ENCODE assay signal across 8 mouse cellular contexts in genomic region chr4:117189856-117190543, GRCm38 (mm10). TPM values are rescaled to one million over a fixed set of nuclear protein-coding genes. Genes with fewer than 3 reads are reported as not detected.
DNase-seq lines count a peak whose midpoint lies in the region; ATAC-seq and TF ChIP-seq lines count a peak whose summit lies in the region.

No protein-coding gene starts in this region.

- H3K4me3 ChIP-seq in testis, adult 2 months (ENCODE audit: control insufficient read depth, low read depth, low read length) = no peak overlapping the region
- H3K4me3 ChIP-seq in liver, embryonic 15.5 days (replicated peaks) = peak overlapping the region; percentile 50
- peak overlapping the region; percentile 27 for H3K4me3 ChIP-seq in neural tube, embryonic 13.5 days

- peak; percentile 84 for ATAC-seq in liver, embryonic 15.5 days (ENCODE audit: insufficient read depth)
- peak; percentile 87 for ATAC-seq in neural tube, embryonic 13.5 days (ENCODE audit: low read depth)

- peak overlapping the region; percentile 64 for H3K4me2 ChIP-seq in liver, embryonic 15.5 days
- peak overlapping the region; percentile 47 for H3K4me2 ChIP-seq in neural tube, embryonic 13.5 days

- H3K4me1 ChIP-seq in testis, adult 2 months (ENCODE audit: control insufficient read depth, insufficient read depth, low read length) = peaks cover 2% of the 10 kb centered on the region; the same call in 1 of the 2 replicates
- H3K4me1 ChIP-seq in liver, embryonic 15.5 days (replicated peaks) = peaks cover 27% of the 10 kb centered on the region
- H3K4me1 ChIP-seq in neural tube, embryonic 13.5 days (replicated peaks) = peaks cover 5% of the 10 kb centered on the region

- H3K9ac ChIP-seq in liver, embryonic 15.5 days = peak overlapping the region; percentile 70
- H3K9ac ChIP-seq in neural tube, embryonic 13.5 days = peak overlapping the region; percentile 75

- DNase-seq in testis, postnatal 10 days (ENCODE audit: low spot score) = no peak
- peak; percentile 21 to 22 for DNase-seq in cerebellum, postnatal 25 days
- DNase-seq in heart, adult 8-10 months (ENCODE audit: low spot score) = peak; percentile 8
- peak; percentile 43 for DNase-seq in kidney, adult 18-20 months
- no peak for DNase-seq in gastrocnemius, postnatal 25 days

- no peaks in the 10 kb centered on the region for H3K36me3 ChIP-seq in testis, adult 2 months (ENCODE audit: control insufficient read depth, insufficient read depth, low read length)
- H3K36me3 ChIP-seq in liver, embryonic 15.5 days (replicated peaks) = no peaks in the 10 kb centered on the region
- H3K36me3 ChIP-seq in neural tube, embryonic 13.5 days = no peaks in the 10 kb centered on the region

- WGBS in liver, embryonic 15.5 days (ENCODE audit: insufficient replicate concordance) = under 1% methylated on average over 9 of the region's 9 CpGs
- 1% methylated on average over 9 of the region's 9 CpGs for WGBS in neural tube, embryonic 13.5 days

- peak; percentile 47; the same call in 1 of the 2 replicates for TF ChIP-seq POLR2A in testis, adult 2 months (IDR thresholded peaks at IDR 0.05; ENCODE audit: control insufficient read depth, low read depth, low read length)

- H3K27ac ChIP-seq in testis, adult 2 months (ENCODE audit: control insufficient read depth, insufficient read depth, low read depth, low read length) = peak overlapping the region; percentile 42
- H3K27ac ChIP-seq in liver, embryonic 15.5 days (replicated peaks) = peak overlapping the region; percentile 85
- H3K27ac ChIP-seq in neural tube, embryonic 13.5 days (replicated peaks) = peak overlapping the region; percentile 77

- no peak for TF ChIP-seq CTCF in testis, adult 2 months (IDR thresholded peaks at IDR 0.05; ENCODE audit: control insufficient read depth, insufficient read depth, insufficient replicate concordance, low read depth, low read length)

- H3K27me3 ChIP-seq in testis, adult 2 months (ENCODE audit: control insufficient read depth, insufficient read depth, low read length) = no peaks in the 10 kb centered on the region
- no peaks in the 10 kb centered on the region for H3K27me3 ChIP-seq in liver, embryonic 15.5 days
- H3K27me3 ChIP-seq in neural tube, embryonic 13.5 days = no peaks in the 10 kb centered on the region

- no peaks in the 10 kb centered on the region for H3K9me3 ChIP-seq in liver, embryonic 15.5 days (replicated peaks)
- H3K9me3 ChIP-seq in neural tube, embryonic 13.5 days = no peaks in the 10 kb centered on the region

RNA-seq across cellular contexts. Expression of gene Kif2c, which starts 7.6 kb away (rescaled TPM):
- polyA plus RNA-seq in testis, adult 2 months (2012; rRNA removed) = 307 and 325 TPM in 2 replicates
- total RNA-seq in heart, adult 8-10 months (2022) = under 1 TPM in 2 of 4 experiments, not detected in 2; 0.32 to 0.53 TPM
- 27.5 and 29.8 TPM in 2 replicates for polyA plus RNA-seq in liver, embryonic 15.5 days (2015; fragmentation: Nextera tagmentation; extraction: Ambion mirVana)
- 11.8 and 16.1 TPM in 2 replicates for polyA plus RNA-seq in neural tube, embryonic 13.5 days (2015; fragmentation: Nextera tagmentation; extraction: Ambion mirVana)
- total RNA-seq in gastrocnemius, postnatal 25 days (2021) = under 1 TPM; 0.36 to 0.40 TPM

RNA-seq across cellular contexts. Expression of gene Rps8, which starts 34.0 kb away (rescaled TPM):
- polyA plus RNA-seq in testis, adult 2 months (2012; rRNA removed) = 185 and 230 TPM in 2 replicates
- total RNA-seq in heart, adult 8-10 months (2022) = 100 to 1,000 TPM; 504 to 617 (median 566) TPM
- 536 and 611 TPM in 2 replicates for polyA plus RNA-seq in liver, embryonic 15.5 days (2015; fragmentation: Nextera tagmentation; extraction: Ambion mirVana)
- 493 and 532 TPM in 2 replicates for polyA plus RNA-seq in neural tube, embryonic 13.5 days (2015; fragmentation: Nextera tagmentation; extraction: Ambion mirVana)
- 100 to 1,000 TPM; 527 to 576 TPM for total RNA-seq in gastrocnemius, postnatal 25 days (2021)

RNA-seq across cellular contexts. Expression of gene Plk3, which starts 56.2 kb away (rescaled TPM):
- polyA plus RNA-seq in testis, adult 2 months (2012; rRNA removed) = 0.94 and 1.5 TPM in 2 replicates
- 1 to 10 TPM; 1.2 to 1.8 (median 1.6) TPM for total RNA-seq in heart, adult 8-10 months (2022)
- 2.5 and 3.2 TPM in 2 replicates for polyA plus RNA-seq in liver, embryonic 15.5 days (2015; fragmentation: Nextera tagmentation; extraction: Ambion mirVana)
- polyA plus RNA-seq in neural tube, embryonic 13.5 days (2015; fragmentation: Nextera tagmentation; extraction: Ambion mirVana) = 16.0 and 20.7 TPM in 2 replicates
- total RNA-seq in gastrocnemius, postnatal 25 days (2021) = under 1 TPM; 0.51 to 0.62 TPM

Comparison
In these comparisons a context has a peak if more than half of its experiments do, and no peak if none do; other contexts are left out.
1. DNase-seq: peak in cerebellum, postnatal 25 days (2 of 2), heart, adult 8-10 months (single experiment) and kidney, adult 18-20 months (single experiment); none in testis, postnatal 10 days (single experiment) and gastrocnemius, postnatal 25 days (single experiment).
2. RNA of gene Kif2c, which starts 7.6 kb away (polyA plus RNA-seq): 307 to 325 TPM in testis, adult 2 months; 27.5 to 29.8 TPM in liver, embryonic 15.5 days and 11.8 to 16.1 TPM in neural tube, embryonic 13.5 days; every median in the first group is over 10 times any median in the second.
3. Peak in every context shown above with its lines, with median percentiles within 50 percentile points of each other: H3K27ac ChIP-seq.